Mouse (Mus musculus) heart, postnatal 0 days (tissue): ENCODE data around the gene Pomgnt2. TPM values are rescaled to one million over a fixed set of nuclear protein-coding genes. Genes with fewer than 3 reads are reported as not detected.

Source experiments
- ATAC-seq: fragments of 200-750 bp; cut with Nextera tagmentation; 2 replicates; pipeline ENCODE4 v1.8.0; 2017; ENCODE audit warnings: low read depth, moderate number of reproducible peaks, moderate library complexity; ENCODE audit not compliant: insufficient read depth
- DNase-seq: peaks from one replicate; pipeline ENCODE4 v3.0.0-alpha.2; 2016; ENCODE audit warnings: low spot score
- H3K27ac ChIP-seq: fragments of 300-500 bp; sonication (generic); 2 replicates; pipeline ENCODE4 v1.5.1; 2014; ENCODE audit warnings: low read depth, mild to moderate bottlenecking
- H3K27me3 ChIP-seq: fragments of 300-500 bp; sonication (generic); 2 replicates; pipeline ENCODE4 v1.6.1; 2014; ENCODE audit warnings: low read length, mixed read lengths; ENCODE audit not compliant: control insufficient read depth, insufficient read depth
- H3K36me3 ChIP-seq: fragments of 300-500 bp; sonication (generic); replicated peaks from 2 replicates; pipeline ENCODE4 v1.6.1; 2014; ENCODE audit warnings: low read length, mixed read lengths; ENCODE audit not compliant: control insufficient read depth, insufficient read depth
- H3K4me1 ChIP-seq: fragments of 300-500 bp; sonication (generic); 2 replicates; pipeline ENCODE4 v1.6.1; 2014; ENCODE audit warnings: antibody characterized with exemption; ENCODE audit not compliant: control insufficient read depth, insufficient read depth
- H3K4me2 ChIP-seq: fragments of 300-500 bp; sonication (generic); 2 replicates; pipeline ENCODE4 v1.6.1; 2014; ENCODE audit warnings: low read depth, mild to moderate bottlenecking, low read length, moderate library complexity
- H3K4me3 ChIP-seq: fragments of 300-500 bp; sonication (generic); 2 replicates; pipeline ENCODE4 v1.5.1; 2014; ENCODE audit warnings: low read depth, low read length
- H3K9ac ChIP-seq: fragments of 300-500 bp; sonication (generic); replicated peaks from 2 replicates; pipeline ENCODE4 v1.6.1; 2014; ENCODE audit warnings: low read depth, low read length, mixed read lengths
- H3K9me3 ChIP-seq: fragments of 300-500 bp; sonication (generic); replicated peaks from 2 replicates; pipeline ENCODE4 v1.6.1; 2016; ENCODE audit warnings: low read length; ENCODE audit not compliant: control insufficient read depth
- CTCF ChIP-seq: IDR thresholded peaks from 2 replicates; pipeline ENCODE4 v1.5.1; 2016; ENCODE audit warnings: antibody characterized with exemption, control low read depth, low read depth
- EP300 ChIP-seq: IDR thresholded peaks from 2 replicates; pipeline ENCODE4 v1.6.1; 2016; ENCODE audit warnings: antibody characterized with exemption, low read depth
- WGBS: fragments of 180-500 bp; shearing (Covaris S2); extraction: QIAGEN DNeasy Blood & Tissue Kit; methylation state at CpG from one replicate; pipeline ENCODE4 v1.1.7; 2014; 5-methylcytosine and 5-hydroxymethylcytosine counted together
- polyA plus RNA-seq: library from polyadenylated mRNA; unstranded; fragments of >200 nt; fragmentation: Nextera tagmentation; extraction: Ambion mirVana; gene quantifications from 2 replicates; pipeline ENCODE4 v1.2.1, GENCODE M21; 2015
- total RNA-seq: library from RNA; depleted of rRNA; stranded (reverse); fragments of >200 nt; gene quantifications from 2 replicates; pipeline ENCODE4 v1.2.3, GENCODE M21; 2014; ENCODE audit warnings: low replicate concordance; rRNA removed

Pomgnt2 gene
- total and polyA plus RNA-seq, 2 experiments from 2014 or later: 6.9 to 14.2 TPM

GRCm38 (mm10) chr9:121934856-121935255 lies 62.1 kb downstream of the Pomgnt2 start:
- no peak for DNase-seq
- no peak overlapping the region for H3K4me3 ChIP-seq
- H3K4me1 ChIP-seq: no peaks in the 10 kb centered on the region
- H3K9ac ChIP-seq: no peak overlapping the region
- TF ChIP-seq EP300: no peak
- TF ChIP-seq CTCF: no peak
- H3K4me2 ChIP-seq: no peak overlapping the region
- H3K36me3 ChIP-seq: no peaks in the 10 kb centered on the region
- no peaks in the 10 kb centered on the region for H3K9me3 ChIP-seq
- no peaks in the 10 kb centered on the region for H3K27me3 ChIP-seq
- ATAC-seq: no peak
- WGBS: 70% methylated on average over 4 of the region's 4 CpGs
- no peak overlapping the region for H3K27ac ChIP-seq

Other genes starting within 250 kb of the Pomgnt2 start
- 34.5 and 69.3 TPM in 2 replicates for gene Zfp651, start 237.8 kb downstream of the Pomgnt2 start, total RNA-seq
- 12.1 and 13.2 TPM in 2 replicates for gene Zfp651, start 237.8 kb downstream of the Pomgnt2 start, polyA plus RNA-seq
- 20.7 and 28.2 TPM in 2 replicates for gene Klhl40, start 219.5 kb downstream of the Pomgnt2 start, total RNA-seq
- 12.6 and 14.5 TPM in 2 replicates for gene Klhl40, start 219.5 kb downstream of the Pomgnt2 start, polyA plus RNA-seq
- gene Hhatl, start 204.6 kb downstream of the Pomgnt2 start, total RNA-seq: 62.3 and 75.4 TPM in 2 replicates
- gene Hhatl, start 204.6 kb downstream of the Pomgnt2 start, polyA plus RNA-seq: 52.7 and 53.0 TPM in 2 replicates
- not detected in 2 replicates for gene Ccdc13, start 157.6 kb downstream of the Pomgnt2 start, total RNA-seq
- gene Ccdc13, start 157.6 kb downstream of the Pomgnt2 start, polyA plus RNA-seq: 0.34 and 0.41 TPM in 2 replicates
- gene Higd1a, start 138.7 kb downstream of the Pomgnt2 start, total RNA-seq: 59.2 and 85.4 TPM in 2 replicates
- 319 and 332 TPM in 2 replicates for gene Higd1a, start 138.7 kb downstream of the Pomgnt2 start, polyA plus RNA-seq
- 4.1 and 4.6 TPM in 2 replicates for gene Ackr2, start 98.8 kb downstream of the Pomgnt2 start, total RNA-seq
- gene Ackr2, start 98.8 kb downstream of the Pomgnt2 start, polyA plus RNA-seq: 1.6 and 2.1 TPM in 2 replicates
- gene Cyp8b1, start 80.8 kb downstream of the Pomgnt2 start, total RNA-seq: not detected in 2 replicates
- not detected in 2 replicates for gene Cyp8b1, start 80.8 kb downstream of the Pomgnt2 start, polyA plus RNA-seq
- gene Fam198a, start 46.1 kb downstream of the Pomgnt2 start, total RNA-seq: 1.1 and 3.1 TPM in 2 replicates
- gene Fam198a, start 46.1 kb downstream of the Pomgnt2 start, polyA plus RNA-seq: 0.78 and 0.85 TPM in 2 replicates
- 60.4 and 61.7 TPM in 2 replicates for gene Snrk, start 120.2 kb upstream of the Pomgnt2 start, total RNA-seq
- 39.5 and 40.3 TPM in 2 replicates for gene Snrk, start 120.2 kb upstream of the Pomgnt2 start, polyA plus RNA-seq